23 mouse cellular contexts compared by ENCODE assay signal in genomic region chr5:57931738-57932137, GRCm38 (mm10).
"Had no signal": no experiment of that assay in that cellular context is flagged by ENCODE, and none has a peak within 500 bp of the region (broad histone marks: within the 10 kb centered on the region; RNA-seq: fewer than 3 reads in every experiment).

No protein-coding gene starts in this region.

- ATAC-seq: liver, embryonic 12.5 days; midbrain, embryonic 13.5 days; midbrain, embryonic 16.5 days had no signal

- H3K4me3 ChIP-seq: layer of hippocampus, adult 2 months; limb, embryonic 10.5 days; limb, embryonic 13.5 days; liver, embryonic 12.5 days; liver, embryonic 15.5 days; lung, embryonic 15.5 days; megakaryocyte, embryonic 14.5 days; midbrain, embryonic 10.5 days; midbrain, embryonic 13.5 days; myocyte; neural tube, embryonic 13.5 days had no signal

- H3K4me1 ChIP-seq: limb, embryonic 10.5 days; limb, embryonic 13.5 days; liver, embryonic 12.5 days; liver, embryonic 15.5 days; lung, embryonic 15.5 days; midbrain, embryonic 10.5 days; midbrain, embryonic 13.5 days had no signal

- H3K27ac ChIP-seq: kidney, postnatal 0 days; layer of hippocampus, adult 2 months; limb, embryonic 10.5 days; limb, embryonic 13.5 days; liver, embryonic 12.5 days; liver, embryonic 15.5 days; lung, embryonic 15.5 days; midbrain, embryonic 10.5 days; midbrain, embryonic 13.5 days; neural tube, embryonic 13.5 days; stomach, postnatal 0 days had no signal

- H3K36me3 ChIP-seq: limb, embryonic 10.5 days; limb, embryonic 13.5 days; liver, embryonic 12.5 days; liver, embryonic 15.5 days; lung, embryonic 15.5 days; midbrain, embryonic 10.5 days; midbrain, embryonic 13.5 days; neural tube, embryonic 13.5 days had no signal

- H3K9ac ChIP-seq: limb, embryonic 13.5 days; liver, embryonic 12.5 days; liver, embryonic 15.5 days; lung, embryonic 15.5 days; midbrain, embryonic 13.5 days; neural tube, embryonic 13.5 days had no signal

- DNase-seq: kidney, postnatal 25 days; layer of hippocampus, adult 9-11 months; liver; lung, adult 18-20 months; lung, postnatal 10 days; lung, postnatal 36 days; thymus, adult 2 months; thymus, postnatal 14 days; thymus, postnatal 4 days had no signal

- H3K4me2 ChIP-seq: limb, embryonic 13.5 days; liver, embryonic 12.5 days; liver, embryonic 15.5 days; lung, embryonic 15.5 days; midbrain, embryonic 13.5 days; neural tube, embryonic 13.5 days had no signal

- H3K9me3 ChIP-seq: limb, embryonic 10.5 days; limb, embryonic 13.5 days; liver, embryonic 12.5 days; liver, embryonic 15.5 days; lung, embryonic 15.5 days; megakaryocyte, embryonic 14.5 days; midbrain, embryonic 10.5 days; midbrain, embryonic 13.5 days; neural tube, embryonic 13.5 days had no signal

- H3K27me3 ChIP-seq: limb, embryonic 13.5 days; liver, embryonic 12.5 days; liver, embryonic 15.5 days; lung, embryonic 15.5 days; megakaryocyte, embryonic 14.5 days; midbrain, embryonic 13.5 days; neural tube, embryonic 13.5 days had no signal
